Mouse (Mus musculus): ENCODE data around the gene Myo15b. TPM values are rescaled to one million over a fixed set of nuclear protein-coding genes. Genes with fewer than 3 reads are reported as not detected.
"Not testable (repeated sequence)": the region's sequence is repeated elsewhere in the genome, so short reads cannot be mapped to it uniquely, and the experiment has no call there.

The Myo15b gene
- total RNA-seq, 2 experiments from 2014 or later = not detected

DNA sequence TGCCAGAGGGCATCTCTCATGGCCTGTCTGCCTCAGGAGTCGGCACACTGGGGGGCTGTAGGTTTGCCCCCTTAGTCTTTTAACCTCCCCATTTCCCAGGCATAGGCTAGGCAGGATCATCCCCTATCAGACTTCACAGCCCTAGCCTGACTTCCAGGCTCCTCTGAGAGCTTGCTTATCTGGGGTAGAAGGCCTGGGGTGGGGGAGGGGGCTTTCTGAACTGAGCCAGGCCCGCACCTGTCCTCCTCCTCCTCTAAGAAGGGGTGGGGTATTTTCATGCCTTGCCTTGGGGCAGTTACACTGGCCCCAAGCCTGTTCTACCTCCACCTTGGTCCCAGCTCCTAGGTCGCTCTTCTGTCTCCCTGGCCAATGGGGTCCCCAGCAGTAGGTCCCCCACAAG is 26.7 kb upstream of the Myo15b start:
- no peak for DNase-seq

DNA sequence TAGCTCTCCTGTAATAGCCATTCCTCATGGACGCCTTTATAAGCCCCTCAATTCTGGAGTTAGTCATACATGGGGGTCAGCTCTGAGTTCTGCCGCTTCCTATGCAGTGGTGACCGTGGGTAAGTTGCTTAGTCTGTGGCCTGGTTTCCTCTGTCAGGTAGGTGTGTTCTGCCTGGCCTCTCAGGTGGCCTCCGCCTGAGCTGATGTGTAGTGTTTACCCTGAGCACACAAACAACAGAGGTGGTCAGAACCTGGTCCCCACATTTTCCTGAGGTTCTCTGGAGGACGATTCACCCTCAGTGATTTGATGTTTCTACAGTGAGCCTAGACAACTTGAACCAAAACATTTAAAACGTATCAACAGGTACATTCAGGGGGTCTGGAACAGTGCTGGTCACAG is 26.1 kb upstream of the Myo15b start:
- DNase-seq = no peak

DNA sequence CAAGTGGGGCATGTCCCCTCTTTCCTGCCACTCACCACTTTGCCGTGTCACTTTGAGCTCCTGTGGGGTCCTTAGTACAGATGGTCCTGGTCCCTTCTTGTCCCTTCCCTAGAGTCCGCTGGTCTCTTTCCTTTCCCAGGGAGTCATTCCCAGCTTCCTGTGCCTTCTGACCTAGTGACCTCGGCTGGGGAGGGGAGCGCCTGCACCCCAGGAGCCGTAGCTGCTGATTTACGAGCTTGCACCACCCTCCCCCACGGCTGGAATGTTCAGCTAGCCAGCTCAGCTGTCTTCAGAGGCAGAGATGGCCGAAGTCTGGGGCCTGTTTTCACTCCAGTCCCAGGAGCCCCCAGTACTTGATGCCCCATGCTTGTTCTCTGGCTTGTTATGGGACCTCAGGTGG is 25.7 kb upstream of the Myo15b start:
- peak; percentile 34 to 60 for DNase-seq

DNA sequence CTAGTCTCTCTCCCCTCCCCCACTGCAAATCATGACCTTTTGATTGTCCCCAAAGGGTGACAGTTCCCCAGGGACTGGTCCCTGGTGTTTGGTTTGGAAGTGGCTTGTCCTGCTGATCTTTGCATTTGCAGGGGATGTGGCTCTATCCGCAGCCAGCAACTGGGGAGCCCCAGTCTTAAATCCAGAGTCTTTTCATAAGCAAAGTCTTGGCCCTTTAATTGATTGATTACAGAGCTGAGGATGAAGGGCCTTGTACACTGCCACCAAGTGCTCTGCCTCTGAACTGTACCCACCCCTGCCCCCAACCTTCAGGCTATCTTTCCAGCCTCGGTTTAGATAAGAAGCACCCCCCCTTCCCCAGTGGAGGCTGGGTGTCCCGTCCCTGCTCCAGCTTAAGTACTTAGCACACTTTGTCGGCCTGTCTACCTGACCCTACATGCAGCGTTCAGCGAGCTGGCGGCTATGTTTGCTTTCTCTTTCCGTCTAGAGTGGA is 25.1 kb upstream of the Myo15b start:
- no peak for DNase-seq

DNA sequence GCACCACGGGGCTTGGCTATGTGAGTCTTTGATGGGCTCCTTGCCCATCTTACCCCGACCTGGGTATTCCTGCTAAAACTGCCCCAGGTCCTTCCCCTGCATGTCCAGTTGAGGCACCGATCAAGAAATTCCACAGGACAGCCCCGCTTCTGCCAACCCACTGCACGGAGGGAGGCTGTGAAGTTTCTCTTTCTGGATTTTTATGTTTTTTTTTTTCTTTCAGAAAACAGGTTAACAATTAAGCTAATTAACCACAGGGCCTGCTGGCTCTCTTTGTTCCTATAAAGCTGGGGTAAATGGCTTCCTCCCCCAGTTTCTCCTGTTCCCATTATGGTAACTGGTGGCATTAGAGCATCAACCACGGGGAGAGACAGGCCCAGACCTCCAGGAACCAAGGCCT is 24.2 kb upstream of the Myo15b start:
- DNase-seq = no peak

DNA sequence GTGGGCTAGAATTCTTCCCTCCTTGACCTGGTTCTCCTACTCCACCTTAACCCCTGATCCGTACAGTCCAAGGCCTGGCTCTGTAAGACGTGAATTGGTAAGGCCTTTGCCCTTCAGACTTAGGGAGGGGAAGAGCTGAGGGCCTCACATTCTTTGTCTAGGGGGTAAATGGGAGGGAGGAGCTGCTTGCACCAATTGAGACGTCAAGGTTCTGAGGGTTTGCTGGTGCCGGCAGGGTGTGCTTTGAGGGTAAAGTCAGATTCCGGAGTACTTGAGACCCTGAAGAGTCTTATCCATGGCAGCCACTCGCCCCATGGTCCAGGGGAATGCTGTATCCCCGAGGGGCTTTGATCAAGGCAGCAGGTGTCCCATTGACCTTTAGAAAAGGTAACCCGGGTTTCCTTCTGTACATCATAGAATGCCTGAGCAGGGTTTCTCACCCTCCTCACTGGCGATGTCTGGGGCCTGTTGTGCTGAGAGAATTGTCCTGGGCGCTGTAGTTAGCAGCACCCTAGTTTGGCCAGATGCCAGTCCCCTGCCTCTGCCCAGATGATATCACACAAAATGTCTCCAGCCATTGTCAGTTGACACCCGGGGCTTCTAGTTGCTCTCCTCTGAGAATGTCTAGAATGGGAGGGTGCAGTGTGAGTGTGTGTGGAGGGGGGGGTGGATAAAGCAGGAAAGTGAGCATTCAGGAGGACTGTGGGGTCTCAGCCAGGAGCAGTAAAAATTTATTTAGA is 21.4 kb upstream of the Myo15b start:
- DNase-seq = no peak

DNA sequence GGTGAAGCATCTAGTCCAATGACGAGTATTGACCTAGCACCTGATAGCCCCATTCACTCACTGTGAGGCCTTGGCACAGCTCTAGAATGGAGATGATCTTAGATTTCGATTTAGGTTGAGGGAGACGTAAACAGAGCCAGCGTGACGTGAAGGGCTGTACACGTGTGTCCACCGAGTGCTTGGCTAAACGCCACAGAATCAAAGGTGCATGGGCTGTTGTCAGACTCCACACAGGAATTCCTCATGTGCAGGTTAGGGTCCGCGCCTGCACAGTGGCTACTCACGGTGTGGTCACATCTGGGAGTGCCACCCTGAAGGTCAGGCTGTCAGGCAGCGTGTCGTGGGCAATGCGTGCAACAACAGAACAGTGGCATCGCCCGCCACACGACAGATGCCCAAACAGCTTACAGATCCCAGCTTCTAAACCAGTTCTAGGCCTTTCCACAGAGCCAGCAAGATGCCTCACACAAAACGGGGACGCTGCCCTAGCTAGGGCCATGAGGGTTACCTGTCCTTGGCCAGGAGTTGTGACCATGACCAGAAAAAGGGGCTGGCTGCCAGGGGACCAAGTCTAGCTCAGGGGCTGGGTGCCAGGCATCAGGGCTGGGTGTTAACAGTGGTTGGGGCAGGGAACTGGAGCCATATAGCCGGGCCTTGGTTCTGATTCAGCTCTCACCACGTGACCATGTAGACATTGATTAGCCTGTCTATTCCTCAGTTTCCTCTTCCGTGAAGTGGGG is 20.4 kb upstream of the Myo15b start:
- DNase-seq = no peak

DNA sequence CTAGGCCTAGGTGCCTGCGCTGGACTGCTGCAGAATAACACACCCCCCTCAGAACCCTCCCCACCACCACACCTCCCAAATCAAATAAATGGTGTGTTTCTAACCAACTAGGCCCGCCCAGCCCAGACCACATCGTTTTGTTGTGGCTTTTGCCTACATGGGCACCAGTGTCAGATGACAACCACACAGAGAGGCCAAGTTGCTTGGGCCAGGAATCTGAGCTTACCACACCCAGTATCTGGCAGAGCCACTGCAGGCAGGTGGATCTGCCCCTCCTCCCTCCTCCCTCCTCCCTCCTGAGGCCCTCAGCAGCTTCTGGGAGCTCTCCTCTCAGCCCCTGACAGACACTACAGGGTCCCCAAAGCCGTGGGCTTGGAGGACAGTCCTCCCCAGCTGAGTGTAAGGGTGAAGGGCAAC is 19.3 kb upstream of the Myo15b start:
- DNase-seq = peak; percentile 41 to 44

DNA sequence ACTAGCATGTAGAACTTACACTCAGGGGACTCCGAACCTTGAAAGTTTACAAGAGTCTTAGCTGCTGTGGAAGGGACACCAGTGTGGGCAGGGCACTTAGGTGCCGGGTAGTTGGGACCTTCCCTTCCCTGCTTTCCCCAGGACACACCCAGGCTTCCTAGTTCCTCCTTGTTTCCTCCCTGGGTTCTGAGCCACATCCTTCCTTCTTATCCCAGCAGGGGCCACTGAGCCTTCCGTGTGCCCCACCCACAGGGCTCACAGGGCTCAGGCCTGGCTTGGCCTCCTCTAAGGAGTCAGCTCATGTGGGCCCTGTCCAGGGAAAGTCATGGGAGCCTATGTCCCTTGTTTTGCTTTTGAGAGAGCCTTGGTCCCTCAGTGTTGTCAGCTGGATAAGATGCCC is 18.5 kb upstream of the Myo15b start:
- DNase-seq = no peak

DNA sequence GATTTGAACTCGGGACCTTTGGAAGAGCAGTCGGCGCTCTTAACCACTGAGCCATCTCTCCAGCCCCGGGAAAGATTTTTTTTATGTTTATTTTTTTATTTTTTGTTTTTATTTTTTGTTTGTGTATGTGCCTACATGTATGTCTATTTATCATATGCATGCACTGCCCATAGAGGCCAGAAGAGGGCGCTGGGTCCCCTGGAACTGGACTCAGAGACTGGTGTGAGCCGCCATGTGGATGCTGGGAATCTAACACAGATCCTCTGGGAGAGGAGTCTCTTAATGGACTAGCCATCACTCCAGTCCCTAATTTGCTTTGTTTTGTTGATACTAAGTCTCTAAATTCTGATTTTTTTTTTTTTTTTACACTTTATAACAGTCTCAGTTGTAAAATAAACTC is 17.2 kb upstream of the Myo15b start:
- no peak for DNase-seq

DNA sequence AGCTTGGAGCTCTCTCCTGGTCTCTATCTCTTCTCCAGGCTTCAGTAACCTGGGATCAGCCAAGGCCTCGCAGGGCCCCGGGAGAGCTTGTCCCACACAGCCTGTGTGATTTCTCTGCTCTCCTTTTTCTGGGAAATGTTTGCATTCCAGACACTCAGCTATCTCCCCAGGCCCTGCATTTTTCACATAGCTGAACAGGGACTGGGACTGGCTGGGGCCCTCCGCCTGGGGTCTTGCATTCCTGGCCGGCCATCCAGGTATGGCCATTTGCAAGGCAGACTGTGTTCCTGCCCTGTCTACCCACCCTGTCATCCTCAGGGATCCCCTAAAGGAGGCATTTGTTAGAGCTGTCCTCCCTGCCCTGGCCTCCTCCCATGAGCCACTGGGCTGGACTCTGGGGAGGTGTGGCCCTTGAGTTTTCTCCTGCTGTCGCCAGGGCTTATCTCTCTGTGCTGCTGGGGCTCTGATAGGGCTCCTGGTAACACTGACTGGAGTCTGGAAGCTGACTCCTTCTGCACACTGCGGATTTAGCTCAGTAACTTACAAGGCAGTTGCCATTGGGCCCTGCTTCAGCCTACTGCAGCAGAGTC is 16.1 kb upstream of the Myo15b start:
- DNase-seq = peak; percentile 77 to 85

DNA sequence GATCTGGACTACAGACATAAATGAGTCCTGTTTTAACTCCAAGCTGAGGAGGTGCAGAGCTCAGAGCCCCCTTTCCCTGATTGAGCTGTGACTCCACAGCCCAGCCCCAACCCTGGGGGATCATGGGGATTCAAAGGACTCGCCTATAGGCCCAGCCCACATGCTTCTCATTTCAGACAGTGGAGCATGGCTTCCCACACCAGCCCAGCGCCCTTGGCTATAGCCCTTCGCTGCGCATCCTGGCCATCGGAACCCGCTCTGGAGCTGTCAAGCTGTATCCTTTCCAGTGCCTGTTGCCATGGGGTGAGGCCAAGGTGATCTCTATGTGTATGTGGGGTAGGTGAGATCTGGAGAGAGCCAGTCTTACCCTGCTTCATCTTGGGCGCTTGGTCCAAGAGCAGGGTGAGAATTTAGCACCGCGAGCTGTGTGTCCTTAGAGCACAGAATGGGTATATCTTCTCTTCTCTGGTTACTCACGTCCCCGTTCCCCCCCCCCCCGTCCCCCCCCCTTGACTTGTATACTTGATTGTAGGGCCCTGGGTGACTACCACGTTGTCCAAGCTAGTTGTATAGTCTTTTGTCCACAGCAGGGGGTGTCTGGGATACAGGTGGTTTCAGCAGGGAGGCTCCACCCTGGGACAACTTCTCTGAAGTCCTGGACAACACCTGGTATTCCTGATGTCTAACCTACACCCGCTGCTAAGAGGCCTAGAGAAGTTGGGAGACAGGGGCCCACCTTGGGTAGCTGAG is 14.9 kb upstream of the Myo15b start:
- no peak for DNase-seq

DNA sequence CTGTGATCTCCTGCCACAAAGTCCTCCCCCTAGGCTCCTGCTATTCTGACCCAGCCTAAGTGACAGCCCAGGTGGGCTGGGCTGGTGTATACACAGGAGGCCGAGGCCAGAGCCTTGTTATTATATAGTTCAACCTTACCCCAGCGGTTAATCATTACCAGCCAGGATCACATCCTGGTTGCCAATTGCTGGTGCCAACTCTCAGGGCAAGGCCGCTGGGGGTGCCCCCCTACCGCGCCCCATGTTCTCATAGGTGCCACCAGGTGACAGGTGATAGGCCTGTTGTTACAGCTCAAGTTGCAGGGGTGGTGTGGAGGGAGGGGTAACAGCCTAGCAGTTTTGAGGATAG is 14.3 kb upstream of the Myo15b start:
- no peak for DNase-seq

DNA sequence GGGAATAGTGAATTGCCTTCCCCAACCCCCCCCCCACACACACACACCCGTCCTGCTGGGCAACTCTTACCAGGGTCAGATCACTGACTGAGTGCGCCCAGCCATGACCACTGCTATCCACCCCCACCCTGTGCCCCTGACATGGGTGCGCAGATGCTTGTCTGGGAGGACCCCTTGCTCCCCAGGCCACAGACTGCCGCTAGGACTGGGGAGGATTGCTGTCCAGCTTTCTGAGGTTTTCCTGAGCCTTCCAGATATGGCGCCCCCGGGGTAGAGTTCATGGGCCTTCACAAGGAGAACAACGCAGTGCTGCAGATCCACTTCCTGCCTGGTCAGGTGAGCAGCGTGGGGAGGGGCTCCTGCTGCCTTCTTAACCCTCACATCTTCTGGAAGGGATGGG is 14.0 kb upstream of the Myo15b start:
- DNase-seq = no peak

DNA sequence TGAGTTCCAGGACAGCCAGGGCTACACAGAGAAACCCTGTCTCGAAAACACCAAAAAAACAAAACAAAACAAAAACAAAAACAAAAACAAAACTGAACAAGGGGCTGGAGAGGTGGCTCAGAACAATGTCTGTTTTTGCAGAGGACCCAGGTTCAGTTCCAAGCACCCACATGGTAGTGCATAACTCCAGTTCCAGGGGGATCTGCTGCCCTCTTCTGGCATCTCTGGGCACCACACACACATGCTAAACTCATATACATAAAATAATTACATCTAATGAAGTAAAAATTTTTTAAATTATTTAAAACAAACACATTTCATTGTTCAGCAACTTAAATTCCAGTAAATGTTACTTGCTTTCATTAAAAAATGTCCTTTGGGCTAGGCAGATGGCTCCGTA is 12.4 kb upstream of the Myo15b start:
- DNase-seq = no peak

DNA sequence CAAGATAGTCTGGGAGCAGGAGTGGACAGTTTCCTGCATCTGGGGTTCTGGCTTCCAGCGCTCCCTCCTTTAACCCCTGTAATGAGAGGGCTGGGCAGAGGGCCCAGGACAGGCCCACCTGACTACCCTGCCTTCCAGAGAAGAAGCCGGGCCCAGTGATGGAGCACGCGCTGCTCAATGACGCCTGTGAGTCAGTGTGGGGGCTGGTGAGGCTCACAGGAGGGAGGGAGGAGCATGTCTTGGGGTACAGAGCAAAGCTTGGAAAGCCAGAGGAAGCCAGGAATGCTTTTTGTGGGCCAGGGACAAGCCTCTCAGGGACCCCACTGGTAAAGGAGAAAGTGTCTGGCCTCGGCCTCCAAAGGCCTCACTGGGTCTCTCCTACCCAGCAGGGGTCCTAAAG is 3.5 kb upstream of the Myo15b start:
- DNase-seq = no peak

DNA sequence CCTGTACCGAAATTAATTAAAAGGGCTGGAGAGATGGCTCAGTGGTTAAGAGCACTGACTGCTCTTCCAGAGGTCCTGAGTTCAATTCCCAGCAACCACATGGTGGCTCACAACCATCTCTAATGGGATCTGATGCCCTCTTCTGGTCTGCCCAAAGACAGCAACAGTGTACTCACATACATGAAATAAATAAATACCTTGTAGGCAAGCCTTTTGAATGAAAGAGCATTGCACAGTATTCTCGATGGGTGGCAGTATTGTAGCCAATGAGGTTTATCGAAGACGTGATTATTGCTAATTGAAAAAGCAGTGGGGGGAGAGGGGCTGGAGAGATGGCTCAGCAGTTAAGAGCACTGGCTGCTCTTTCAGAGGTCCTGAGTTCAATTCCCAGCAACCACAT is 1.1 kb upstream of the Myo15b start:
- DNase-seq = not testable (repeated sequence)

DNA sequence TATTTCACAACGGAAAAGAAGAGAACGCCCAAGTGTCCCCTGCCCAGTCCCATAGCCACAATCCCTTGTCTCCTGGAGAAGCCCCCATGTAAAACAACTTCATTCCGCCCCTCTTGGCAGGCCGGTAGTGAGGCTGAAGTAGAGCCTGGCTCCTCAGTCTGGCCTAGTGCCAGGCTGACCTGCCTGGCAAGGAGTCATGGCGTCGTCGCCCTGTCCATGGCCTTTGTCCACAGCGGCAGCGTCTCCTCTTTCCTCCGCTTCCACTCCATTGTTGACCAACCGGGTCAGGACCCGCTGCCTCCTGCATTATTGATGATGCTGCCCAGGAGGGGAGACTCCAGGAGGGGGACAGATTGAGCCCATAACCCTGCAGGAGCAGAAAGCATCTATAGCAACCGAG is 270 bp upstream of the Myo15b start:
- no peak for DNase-seq

DNA sequence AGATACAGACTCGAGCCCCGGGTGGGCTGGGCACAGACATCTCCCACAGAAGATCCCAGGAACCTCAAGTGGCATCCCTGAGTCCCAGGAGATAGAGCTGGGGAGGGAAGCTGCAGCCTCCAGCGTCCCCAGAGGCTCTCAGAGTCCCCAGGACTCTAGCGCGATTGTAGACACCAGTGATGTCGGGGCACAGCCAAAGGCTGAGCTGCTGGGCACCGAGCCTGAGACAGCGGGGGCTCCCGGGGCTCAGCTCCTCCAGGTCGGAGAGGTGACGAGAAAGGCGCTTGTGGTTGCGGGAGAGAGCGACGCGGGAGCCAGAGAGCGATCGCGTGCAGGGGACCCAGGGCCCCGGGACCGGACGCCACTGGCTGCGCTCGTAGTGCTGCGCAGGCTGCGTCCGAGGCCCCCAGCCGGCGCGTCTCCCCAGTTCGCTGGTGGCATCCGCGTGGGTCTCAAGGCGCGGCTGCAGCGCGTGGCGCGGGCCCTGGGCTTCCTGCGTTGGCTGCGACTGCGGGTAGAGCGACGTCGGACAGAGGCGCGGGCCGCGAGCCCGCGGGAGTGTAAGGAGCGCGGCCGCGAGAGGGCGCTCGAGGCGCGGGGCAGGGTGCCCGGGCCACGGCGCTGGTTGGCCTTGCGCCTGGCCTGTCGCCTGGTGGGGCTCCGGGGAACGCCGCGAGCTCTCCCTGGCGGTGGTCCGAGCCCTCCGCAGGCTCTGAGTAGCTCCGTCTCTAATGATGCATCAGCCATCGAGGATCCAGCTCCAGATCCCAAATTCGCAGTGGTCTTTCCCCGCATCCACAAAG is 1.1 kb downstream of the Myo15b start:
- DNase-seq = peak; percentile 89 to 90

DNA sequence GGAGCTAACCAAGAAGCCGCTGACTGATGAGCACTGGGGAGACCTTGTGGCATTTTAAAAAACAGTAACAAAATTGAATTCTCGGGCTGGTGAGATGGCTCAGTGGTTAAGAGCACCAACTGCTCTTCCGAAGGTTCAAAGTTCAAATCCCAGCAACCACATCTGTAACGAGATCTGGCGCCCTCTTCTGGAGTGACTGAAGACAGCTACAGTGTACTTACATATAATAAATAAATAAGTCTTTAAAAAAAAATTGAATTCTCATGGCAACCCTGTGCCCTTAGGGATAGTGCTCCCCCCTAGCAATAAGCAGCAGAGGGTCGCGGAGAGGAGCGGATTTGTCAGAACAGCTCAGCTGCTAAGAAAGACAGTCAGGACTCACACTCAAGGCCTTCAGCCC is 5.7 kb downstream of the Myo15b start:
- no peak for DNase-seq

DNA sequence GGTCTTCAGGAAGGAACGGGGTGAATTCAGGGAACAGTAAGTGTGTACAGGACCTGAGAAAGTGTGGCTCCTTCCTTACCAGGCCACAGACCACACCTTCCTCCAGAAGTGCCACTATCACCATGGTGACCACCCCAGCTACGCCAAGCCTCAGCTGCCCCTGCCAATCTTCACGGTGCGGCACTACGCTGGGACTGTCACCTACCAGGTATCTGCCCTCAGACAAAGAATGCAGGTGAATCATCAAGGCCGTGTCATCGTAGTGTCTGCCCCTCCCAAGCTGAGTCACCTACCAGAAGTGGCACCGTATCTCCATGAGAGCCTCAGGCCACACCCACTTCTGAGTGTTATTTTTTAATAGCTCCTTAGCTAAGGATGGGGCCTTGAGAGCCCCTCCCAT is 11.2 kb downstream of the Myo15b start:
- DNase-seq = no peak

DNA sequence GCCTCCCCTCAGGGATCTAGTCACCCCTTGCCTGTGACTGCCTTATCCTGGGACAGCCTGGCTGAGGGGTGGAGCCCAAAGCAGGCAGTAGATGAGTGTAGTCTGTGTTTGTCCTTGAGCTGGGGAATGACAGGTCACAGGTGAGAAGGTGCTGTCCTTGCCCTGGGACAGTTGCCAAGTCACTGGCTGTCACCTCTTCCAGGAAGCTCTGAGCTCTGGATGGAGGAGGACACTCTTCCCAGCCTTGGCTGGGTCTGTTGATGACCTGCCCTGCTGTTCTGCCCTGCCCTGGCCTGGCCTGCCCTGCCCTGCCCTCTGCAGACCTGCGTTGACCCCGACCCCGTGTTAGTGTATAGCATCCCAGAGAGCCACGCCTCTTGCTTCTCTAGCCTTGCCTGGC is 14.2 kb downstream of the Myo15b start:
- no peak for DNase-seq

All from heart, adult 18-20 months (tissue).